Mouse (Mus musculus) left cerebral cortex, postnatal 36 days (tissue): ENCODE measurements around the gene Dcaf4. TPM values are rescaled to one million over a fixed set of nuclear protein-coding genes. Genes with fewer than 3 reads are reported as not detected.

ENCODE experiments used
- DNase-seq, 2 experiments: peaks; one replicate each; pipeline ENCODE4 v3.0.0; 2021 to 2022; ENCODE audit warnings: low spot score in 2 of 2, mixed read lengths in 1 of 2
- intact Hi-C: fragments of 180-260 bp; cut with DNase I; formaldehyde crosslinking; loops from one replicate; pipeline ENCODE4 v1.15.1; 2025
- total RNA-seq, 2 experiments: library from RNA; stranded (reverse); gene quantifications; 2 replicates each; pipeline ENCODE4 v1.2.3; 2021

Dcaf4 gene
- total RNA-seq: 10 to 100 TPM; 28.7 to 32.3 TPM

- intact Hi-C loops: no loop called here
- DNase-seq: peak; percentile 89 to 91
These were observed at the start of gene Dcaf4 for GRCm38 (mm10) chr12:83520311-83520890. Dcaf4 (plus strand) TSS chr12:83520466.

- DNase-seq: no peak
- intact Hi-C loops: no loop called here
These were observed 48.5 kb upstream of the Dcaf4 start for GRCm38 (mm10) chr12:83471760-83472159.

- DNase-seq: no peak
These were observed 46.2 kb upstream of the Dcaf4 start for GRCm38 (mm10) chr12:83473987-83474600.

GRCm38 (mm10) chr12:83475419-83475818, 44.8 kb upstream of the Dcaf4 start:
- intact Hi-C loops: no loop called here
- no peak for DNase-seq

More at GRCm38 (mm10) chr12:83473987-83474600, 46.2 kb upstream of the Dcaf4 start:
- intact Hi-C loops: no loop called here

- DNase-seq: no peak
- intact Hi-C loops: no loop called here
These were observed 44.0 kb upstream of the Dcaf4 start for GRCm38 (mm10) chr12:83476277-83476676.

- no peak for DNase-seq
- intact Hi-C loops: no loop called here
These were observed 41.1 kb upstream of the Dcaf4 start for GRCm38 (mm10) chr12:83479140-83479539.

- intact Hi-C loops: no loop called here
- no peak for DNase-seq
These were observed 40.4 kb upstream of the Dcaf4 start for GRCm38 (mm10) chr12:83479818-83480401.

GRCm38 (mm10) chr12:83481439-83481838, 38.8 kb upstream of the Dcaf4 start:
- intact Hi-C loops: no loop called here
- no peak for DNase-seq

GRCm38 (mm10) chr12:83483653-83484052, 36.6 kb upstream of the Dcaf4 start:
- DNase-seq: no peak
- intact Hi-C loops: no loop called here

GRCm38 (mm10) chr12:83484855-83485745, 35.2 kb upstream of the Dcaf4 start:
- no peak for DNase-seq
- intact Hi-C loops: loop anchor here (5.0 kb wide), 4 partner anchors 73 to 373 kb away; no protein-coding TSS in a partner anchor

GRCm38 (mm10) chr12:83485911-83486670, 34.2 kb upstream of the Dcaf4 start:
- intact Hi-C loops: loop anchor here (2.0 to 5.0 kb wide), 5 partner anchors 74 to 374 kb away; no protein-coding TSS in a partner anchor

GRCm38 (mm10) chr12:83486671-83487461, 33.4 kb upstream of the Dcaf4 start:
- intact Hi-C loops: loop anchor here (2.0 to 5.0 kb wide), 5 partner anchors 75 to 375 kb away; no protein-coding TSS in a partner anchor
- DNase-seq: peak; percentile 45 to 47

More at GRCm38 (mm10) chr12:83485911-83486670, 34.2 kb upstream of the Dcaf4 start:
- DNase-seq: peak; percentile 70 to 77

GRCm38 (mm10) chr12:83487476-83487991, 32.7 kb upstream of the Dcaf4 start, which contains the start of gene Dpf3:
Dpf3 (minus strand) TSS chr12:83487716.
- intact Hi-C loops: loop anchor here (2.0 to 5.0 kb wide), 5 partner anchors 75 to 375 kb away; no protein-coding TSS in a partner anchor
- DNase-seq: peak; percentile 89 to 93

GRCm38 (mm10) chr12:83488211-83488941, 31.9 kb upstream of the Dcaf4 start:
- no peak for DNase-seq
- intact Hi-C loops: loop anchor here (5.0 kb wide), 4 partner anchors 76 to 376 kb away; no protein-coding TSS in a partner anchor

GRCm38 (mm10) chr12:83489748-83490147, 30.5 kb upstream of the Dcaf4 start:
- DNase-seq: no peak
- intact Hi-C loops: loop anchor here (5.0 kb wide), 4 partner anchors 77 to 377 kb away; no protein-coding TSS in a partner anchor

GRCm38 (mm10) chr12:83491609-83492008, 28.7 kb upstream of the Dcaf4 start:
- intact Hi-C loops: no loop called here
- no peak for DNase-seq

GRCm38 (mm10) chr12:83492808-83493207, 27.5 kb upstream of the Dcaf4 start:
- DNase-seq: no peak
- intact Hi-C loops: no loop called here
